Mouse (Mus musculus) ES-E14 (cell line): ENCODE measurements around the gene Aim2.

Source experiments
- CHD2 ChIP-seq: IDR thresholded peaks from 2 replicates; pipeline ENCODE4 v1.6.1; 2014; ENCODE audit warnings: mild to moderate bottlenecking, low read depth, low read length, inconsistent platforms
- HCFC1 ChIP-seq: IDR thresholded peaks from 2 replicates; pipeline ENCODE4 v1.6.1; 2012; ENCODE audit warnings: low read length, inconsistent platforms, borderline replicate concordance; ENCODE audit not compliant: insufficient read depth
- MAFK ChIP-seq: IDR thresholded peaks from 2 replicates; pipeline ENCODE4 v1.6.1; 2014; ENCODE audit warnings: mild to moderate bottlenecking, low read depth, low read length, inconsistent platforms; ENCODE audit not compliant: insufficient read depth
- ZC3H11A ChIP-seq: IDR thresholded peaks from 2 replicates; pipeline ENCODE4 v1.6.1; 2012; ENCODE audit warnings: low read depth, mild to moderate bottlenecking, inconsistent platforms, low read length, borderline replicate concordance
- ZNF384 ChIP-seq: IDR thresholded peaks from 2 replicates; pipeline ENCODE4 v1.6.1; 2012; ENCODE audit warnings: low read depth, low read length, inconsistent platforms

DNA sequence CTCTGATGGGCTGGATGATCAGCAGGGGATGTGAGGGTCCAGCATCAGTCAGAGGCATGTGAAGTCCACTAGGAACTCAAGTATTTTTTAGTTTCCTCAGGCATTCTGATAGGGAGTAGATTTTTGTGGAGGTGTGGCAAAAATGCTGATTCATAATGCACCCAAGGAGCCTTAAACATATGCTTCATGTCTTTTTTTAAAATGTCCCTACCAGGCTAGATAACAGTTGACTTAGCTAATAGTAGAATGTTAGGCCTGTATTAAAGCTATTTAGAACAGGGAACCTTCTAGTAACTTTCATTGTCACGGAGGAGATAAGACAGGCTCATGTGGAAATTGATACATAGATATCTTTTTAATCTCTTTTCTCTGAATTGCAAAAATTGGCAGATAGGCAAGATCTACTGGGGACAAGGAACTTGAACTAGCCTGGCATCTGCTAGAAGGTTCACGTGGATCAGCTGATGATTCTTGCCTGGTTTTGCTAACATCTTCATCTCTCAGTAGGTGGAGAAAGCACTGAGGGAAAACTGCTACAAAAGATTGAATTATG, 32.7 kb upstream of the Aim2 start:
- TF ChIP-seq CHD2 (no peak), ZNF384 (no peak), HCFC1 (no peak), MAFK (no peak), ZC3H11A (no peak)
